17 mouse cellular contexts compared by ENCODE assay signal in genomic region chr9:8927561-8927960, GRCm38 (mm10). TPM values are rescaled to one million over a fixed set of nuclear protein-coding genes. Genes with fewer than 3 reads are reported as not detected.
DNase-seq lines count a peak whose midpoint lies in the region.
"Had no signal": no experiment of that assay in that cellular context is flagged by ENCODE, and none has a peak within 500 bp of the region (broad histone marks: within the 10 kb centered on the region; RNA-seq: fewer than 3 reads in every experiment).

No protein-coding gene starts in this region.

- intact Hi-C loops in left cerebral cortex, postnatal 10 days (cut with DNase I), result no loop called here

- DNase-seq in left cerebral cortex, adult 11 months (ENCODE audit: low spot score), result peak; percentile 15
- DNase-seq in left cerebral cortex, postnatal 10 days (ENCODE audit: extremely low spot score in 1 of 2, low spot score in 2 of 2), result no peak
- peak; percentile 11 to 15 for DNase-seq in right cerebral cortex, adult 2 months (ENCODE audit: low spot score in 2 of 2)
- no peak for DNase-seq in right cerebral cortex, postnatal 10 days (ENCODE audit: low spot score in 2 of 2)
- peak; percentile 18 to 25 for DNase-seq in left cerebral cortex, adult 9 months (ENCODE audit: low spot score in 2 of 2)
- DNase-seq in telencephalon, adult 2 months (ENCODE audit: low read depth, low spot score), result peak; percentile 83
- no peak for DNase-seq in cerebellum, adult 11-12 months
- DNase-seq: adrenal gland, adult 2 months; adrenal gland, postnatal 25 days; cerebellum, adult 8-10 months; cerebellum, postnatal 14 days; embryo, embryonic 11 days; gastrocnemius, postnatal 10 days; heart, adult 18-20 months; heart, postnatal 10 days had no signal

RNA-seq across cellular contexts. Expression of gene Pgr, which starts 27.9 kb away (rescaled TPM):
- 10 to 100 TPM; 11.4 to 12.1 TPM for total RNA-seq in left cerebral cortex, postnatal 10 days (2021)
- total RNA-seq: common myeloid progenitor, adult 5-6 weeks; heart, adult 18-20 months had no signal

RNA-seq across cellular contexts. Expression of gene Gm16485, which starts 44.0 kb away (rescaled TPM):
- 1 to 10 TPM; 6.0 TPM for total RNA-seq in left cerebral cortex, postnatal 10 days (2021)
- total RNA-seq: common myeloid progenitor, adult 5-6 weeks; ES-E14; gastrocnemius, postnatal 10 days; heart, adult 18-20 months; heart, postnatal 10 days had no signal

Comparison
In these comparisons a context has a peak if more than half of its experiments do, and no peak if none do; other contexts are left out.
1. DNase-seq: peak in left cerebral cortex, adult 11 months (single experiment), right cerebral cortex, adult 2 months (2 of 2), left cerebral cortex, adult 9 months (2 of 2) and telencephalon, adult 2 months (single experiment); none in left cerebral cortex, postnatal 10 days (0 of 2), right cerebral cortex, postnatal 10 days (0 of 2) and cerebellum, adult 11-12 months (single experiment).